Mouse (Mus musculus) urinary bladder, adult 2 months (tissue): ENCODE measurements around the gene Agap2. TPM values are rescaled to one million over a fixed set of nuclear protein-coding genes. Genes with fewer than 3 reads are reported as not detected.
A peak's percentile ranks its signal among the peaks of the same experiment; 100 is the strongest.

Experiments used
- DNase-seq: peaks from one replicate; pipeline ENCODE4 v3.0.0; 2022; ENCODE audit warnings: low spot score
- polyA plus RNA-seq: library from polyadenylated mRNA; depleted of rRNA; stranded (reverse); fragments of >200 nt; gene quantifications from 2 replicates; pipeline ENCODE4 v1.2.3, GENCODE M21; 2012; rRNA removed

Agap2 gene
- polyA plus RNA-seq, result 2.5 and 5.4 TPM in 2 replicates

DNA sequence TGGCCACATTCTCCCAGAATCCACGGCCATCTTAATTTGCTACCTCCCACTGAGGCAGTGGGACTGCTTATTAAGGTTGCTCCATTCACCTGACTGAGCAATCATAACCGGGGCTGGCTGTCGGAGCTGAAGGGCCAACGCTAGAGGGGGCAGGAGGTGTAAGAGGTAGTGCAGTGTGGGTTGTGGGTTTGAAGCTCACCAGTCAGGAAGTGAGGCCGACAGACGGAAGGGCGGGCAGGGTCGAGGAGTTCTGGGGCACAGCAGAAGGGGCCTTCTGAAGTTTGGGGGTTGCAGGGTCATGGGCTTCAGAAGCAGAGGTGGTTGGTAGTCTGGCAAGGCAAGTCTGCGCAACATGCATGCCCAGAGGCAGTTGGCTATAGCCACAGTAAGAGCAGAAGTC is at the start of gene Agap2:
Agap2 (plus strand) TSS at position 205 of the 400 bp plus-strand sequence.
- DNase-seq, result no peak

DNA sequence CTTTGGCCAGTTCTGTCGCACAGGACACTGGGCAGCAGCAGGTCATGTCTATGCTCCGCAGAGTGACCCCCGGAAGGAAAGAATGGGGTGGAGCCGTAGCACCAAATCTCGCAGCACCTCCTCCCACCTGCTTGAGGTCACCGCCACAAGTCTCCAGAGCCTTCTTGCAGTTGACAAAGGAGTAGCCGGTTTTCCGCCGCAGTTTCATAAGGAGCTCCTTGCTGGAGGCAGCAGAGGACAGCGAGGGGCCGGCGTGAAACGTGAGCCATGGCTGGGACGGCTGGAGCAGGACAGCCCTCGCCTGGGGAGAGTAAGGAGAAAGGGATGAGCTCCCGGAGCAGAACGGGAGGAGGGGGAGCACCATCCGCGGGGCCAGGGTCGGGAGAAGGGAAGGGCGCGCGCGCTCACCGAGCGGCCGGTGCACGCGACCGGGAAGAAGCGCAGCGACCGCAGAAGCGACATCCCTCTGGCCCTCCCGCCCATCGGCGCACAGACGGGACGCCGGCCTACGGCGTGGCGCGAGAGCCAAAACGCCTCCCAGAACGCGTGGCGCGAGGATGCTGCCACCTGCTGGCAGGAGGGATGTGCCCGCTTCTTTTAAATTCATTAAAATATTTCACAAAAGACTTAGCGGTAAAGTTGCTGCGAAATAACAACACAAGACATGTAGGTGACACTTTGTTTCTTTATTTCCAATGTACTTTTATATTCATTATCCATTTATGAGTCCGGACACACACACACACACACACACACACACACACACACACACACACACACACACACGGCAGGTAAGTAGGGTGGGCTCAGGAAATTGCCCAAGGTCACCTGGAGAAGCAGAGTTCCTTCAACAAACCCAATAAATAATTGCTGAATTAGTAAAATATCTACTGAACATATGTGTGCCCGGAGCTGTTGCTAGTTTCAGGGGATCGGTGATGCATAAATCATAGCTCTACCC is 44.5 kb upstream of the Agap2 start, which contains the start of gene Tsfm:
Tsfm (minus strand) TSS at position 505 of the 961 bp plus-strand sequence.
- peak; percentile 90 for DNase-seq

DNA sequence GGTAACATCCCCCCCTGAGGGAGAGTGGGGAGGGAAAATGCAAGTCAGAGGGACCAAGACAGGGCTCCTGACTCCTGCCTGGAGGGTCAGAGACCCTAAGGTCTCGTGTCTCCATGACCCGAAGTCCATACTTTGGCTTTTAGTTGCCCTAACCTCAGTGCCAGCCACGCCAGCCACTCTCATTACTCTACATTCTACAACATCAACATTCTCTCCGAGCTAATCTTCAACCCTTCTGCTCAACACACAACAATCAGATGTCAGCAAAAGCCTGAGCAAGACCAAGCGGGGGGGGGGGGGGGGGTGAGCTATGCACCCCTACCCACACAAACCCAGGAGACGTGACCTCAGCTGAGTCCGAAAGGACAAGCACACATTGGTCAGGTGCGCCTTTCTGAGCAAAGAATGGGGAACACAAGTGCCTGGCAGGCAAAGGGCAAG is 41.8 kb upstream of the Agap2 start:
- DNase-seq, result no peak

DNA sequence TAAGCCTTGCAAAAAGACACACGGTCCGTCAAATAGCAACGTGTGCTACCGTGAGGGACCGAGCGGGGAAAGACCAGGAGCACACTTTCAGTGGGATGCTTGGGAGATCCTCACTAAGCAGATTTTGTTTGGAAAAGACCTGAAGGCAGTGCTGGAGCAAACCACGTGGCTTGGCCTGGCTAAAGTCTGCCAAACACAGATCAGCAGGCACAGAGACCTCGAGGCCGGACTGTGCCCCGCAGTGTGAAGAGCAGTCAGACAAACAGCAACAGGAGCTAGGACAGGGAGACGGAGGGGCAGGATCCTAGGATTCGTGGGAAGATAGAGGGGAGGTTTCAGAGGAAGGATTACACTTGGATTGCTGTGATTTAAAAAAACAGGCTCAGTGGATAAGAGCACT is 38.8 kb upstream of the Agap2 start:
- DNase-seq, result no peak

DNA sequence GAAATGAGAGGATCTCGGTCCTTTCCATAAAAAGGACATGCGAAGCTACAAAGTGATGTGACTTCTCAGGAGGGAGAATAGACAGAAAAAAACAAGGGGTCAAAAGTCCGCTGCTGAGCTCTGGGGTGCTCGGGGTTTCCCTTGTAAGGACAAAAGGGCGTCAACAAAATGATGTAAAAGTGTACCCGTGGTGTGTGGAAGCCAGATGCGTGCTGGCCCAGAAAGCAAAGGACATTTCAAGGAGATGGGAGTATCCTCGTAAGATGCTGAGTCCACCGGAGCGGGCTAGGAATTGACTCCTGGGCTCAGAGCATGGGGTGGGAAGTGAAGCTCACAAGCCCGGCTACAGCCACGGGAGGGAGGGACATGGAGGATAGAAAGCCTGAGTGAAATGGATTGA is 37.4 kb upstream of the Agap2 start:
- no peak for DNase-seq

DNA sequence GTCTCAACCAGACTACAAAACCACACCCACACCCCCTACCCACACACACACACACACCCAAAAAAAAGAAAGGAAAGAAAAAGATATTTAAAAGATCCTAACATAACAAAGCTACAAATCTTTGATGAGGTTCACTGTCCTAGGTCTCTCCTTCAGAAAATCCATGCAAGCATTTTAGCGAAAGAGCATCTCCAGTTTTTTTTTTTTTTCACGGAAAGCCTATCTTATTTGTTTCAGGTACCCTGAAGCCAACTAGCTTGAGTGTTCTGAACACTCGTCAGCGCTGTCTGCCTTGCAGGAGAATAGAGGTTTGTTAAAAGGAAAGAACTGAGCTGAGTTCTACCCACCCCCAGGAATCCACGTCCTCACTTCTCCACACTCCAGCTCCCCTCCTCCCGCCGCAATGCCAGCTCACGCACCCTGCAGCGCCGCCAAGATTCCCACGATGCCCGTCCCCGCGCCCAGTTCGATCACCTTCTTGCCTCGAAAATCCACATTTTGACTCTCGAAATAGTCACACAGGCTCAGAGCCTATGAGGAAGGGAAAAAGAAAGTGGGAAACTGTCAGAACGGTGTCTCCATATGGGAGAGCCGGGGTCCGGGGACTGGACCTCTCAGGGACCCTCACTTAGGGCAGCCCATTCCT is 34.4 kb upstream of the Agap2 start:
- no peak for DNase-seq

DNA sequence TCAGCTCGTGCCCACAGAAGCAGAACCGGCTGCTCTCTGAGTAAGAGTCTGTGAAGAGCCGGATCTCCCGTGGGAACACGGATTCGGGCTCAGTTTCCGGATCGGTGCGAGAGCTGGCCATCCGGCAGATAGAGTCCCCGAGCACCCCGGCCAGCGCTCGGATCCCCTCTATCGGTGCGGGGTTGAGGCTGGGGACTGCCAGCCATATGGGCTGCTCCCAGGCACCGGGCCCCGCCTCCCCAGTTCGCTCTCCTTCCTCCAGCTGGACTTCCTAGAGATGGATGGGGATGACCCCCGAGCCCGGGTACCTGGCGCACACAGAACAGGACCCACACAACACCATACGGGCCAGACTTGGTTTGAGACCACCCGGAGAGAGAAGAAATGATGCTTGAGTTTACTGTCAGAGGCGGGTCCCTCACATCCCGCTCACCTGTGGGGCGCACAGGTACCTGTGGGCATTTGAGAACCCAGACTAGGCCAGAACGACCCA is 33.8 kb upstream of the Agap2 start, which contains the start of the genes Mettl1 and Eef1akmt3:
Mettl1 (plus strand) TSS at position 141 of the 493 bp plus-strand sequence.
Eef1akmt3 (minus strand) TSS at position 240 of the 493 bp plus-strand sequence.
- DNase-seq, result peak; percentile 52

DNA sequence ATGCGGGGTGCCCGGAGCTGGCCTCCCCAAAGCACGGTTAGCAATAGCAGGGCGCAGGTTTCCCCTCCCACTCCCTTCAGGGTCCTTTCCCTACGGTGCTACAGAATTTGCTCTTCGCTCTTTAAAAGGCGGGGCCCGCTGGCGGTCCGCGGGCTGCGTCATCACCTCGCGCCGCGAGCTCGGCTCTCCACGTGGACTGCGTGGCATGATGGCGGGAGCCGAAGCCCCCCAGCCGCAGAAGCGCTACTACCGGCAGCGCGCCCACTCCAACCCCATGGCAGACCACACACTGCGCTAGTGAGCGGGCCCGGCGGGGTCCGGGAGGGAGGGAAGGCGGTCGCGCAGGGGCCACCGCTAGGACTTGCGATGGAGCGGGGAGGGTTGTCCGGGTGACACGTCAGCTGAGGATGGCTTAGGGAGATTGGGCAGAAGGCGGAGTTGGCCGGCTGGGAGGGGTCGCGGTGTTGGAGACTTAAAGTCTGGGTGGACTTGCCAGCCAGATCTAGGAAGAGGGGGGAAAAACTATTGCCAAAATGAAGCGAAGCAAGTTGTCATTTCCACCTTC is 33.2 kb upstream of the Agap2 start:
- peak; percentile 87 for DNase-seq

DNA sequence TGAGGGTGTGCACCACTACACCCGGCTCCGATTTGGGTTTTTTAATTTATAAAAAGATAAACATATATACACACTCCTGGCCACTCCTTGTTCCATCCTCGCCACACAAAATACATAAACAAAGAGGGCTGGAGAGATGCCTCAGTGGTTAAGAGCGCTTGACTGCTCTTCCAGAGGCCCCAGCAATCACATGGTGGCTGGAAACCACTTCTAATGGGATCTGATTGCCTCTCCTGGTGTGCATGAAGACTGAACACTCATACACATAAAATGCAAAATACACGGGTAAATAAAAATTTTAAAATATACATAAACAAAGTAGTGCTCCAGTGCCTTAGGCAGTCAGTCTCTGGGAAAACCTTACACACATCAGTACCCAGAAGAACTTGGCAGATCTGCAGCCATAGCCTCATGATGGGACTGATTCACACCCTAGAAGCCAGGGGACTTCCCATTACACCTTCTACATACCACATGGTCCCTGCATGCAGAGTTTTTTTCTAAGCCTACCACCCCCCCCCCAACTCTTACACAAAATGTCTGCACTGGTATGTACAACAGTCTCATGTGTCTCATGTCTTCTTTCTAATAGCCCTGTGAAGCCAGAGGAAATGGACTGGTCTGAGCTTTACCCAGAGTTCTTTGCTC is 32.5 kb upstream of the Agap2 start:
- DNase-seq, result no peak

DNA sequence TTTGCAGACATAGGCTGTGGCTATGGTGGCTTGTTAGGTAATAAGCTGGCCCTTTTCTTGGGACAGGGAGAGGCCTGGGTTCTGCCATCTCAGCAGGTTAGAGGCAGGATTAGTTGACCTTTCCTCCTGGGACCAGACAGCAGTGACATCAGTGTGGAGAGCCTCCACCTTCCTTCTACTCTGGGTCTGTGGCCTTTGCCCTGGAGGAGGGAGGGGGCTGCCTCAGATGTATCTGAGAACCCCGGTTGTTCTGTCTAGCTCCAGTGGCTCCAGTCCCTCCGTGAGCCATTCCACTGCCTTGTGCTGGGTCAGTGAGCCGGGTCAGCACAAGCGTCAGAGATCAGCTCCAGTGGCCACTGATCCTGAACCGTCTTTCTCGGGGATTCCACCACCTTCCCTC is 31.9 kb upstream of the Agap2 start:
- no peak for DNase-seq

DNA sequence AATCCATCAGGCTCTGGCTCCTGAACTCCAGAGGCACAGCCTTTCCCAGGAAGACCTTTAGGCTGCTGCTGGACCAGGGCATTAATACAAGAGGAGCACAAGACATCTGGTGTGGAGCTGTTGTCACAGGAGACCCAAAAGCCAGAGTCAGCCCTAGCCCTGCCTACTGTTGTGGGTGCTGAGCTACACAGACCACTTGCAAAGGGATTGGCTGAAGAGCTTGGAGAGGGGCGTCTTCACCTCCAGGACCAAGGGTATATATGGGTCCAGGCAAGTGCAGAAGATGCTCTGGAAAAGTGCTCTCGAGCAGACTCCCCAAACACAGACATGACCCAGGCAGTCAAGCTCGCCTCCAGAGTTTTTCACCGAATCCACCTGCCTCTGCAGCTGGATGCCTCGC is 27.1 kb upstream of the Agap2 start, which contains the start of gene Cyp27b1:
Cyp27b1 (plus strand) TSS at position 297 of the 400 bp plus-strand sequence.
- DNase-seq, result no peak

DNA sequence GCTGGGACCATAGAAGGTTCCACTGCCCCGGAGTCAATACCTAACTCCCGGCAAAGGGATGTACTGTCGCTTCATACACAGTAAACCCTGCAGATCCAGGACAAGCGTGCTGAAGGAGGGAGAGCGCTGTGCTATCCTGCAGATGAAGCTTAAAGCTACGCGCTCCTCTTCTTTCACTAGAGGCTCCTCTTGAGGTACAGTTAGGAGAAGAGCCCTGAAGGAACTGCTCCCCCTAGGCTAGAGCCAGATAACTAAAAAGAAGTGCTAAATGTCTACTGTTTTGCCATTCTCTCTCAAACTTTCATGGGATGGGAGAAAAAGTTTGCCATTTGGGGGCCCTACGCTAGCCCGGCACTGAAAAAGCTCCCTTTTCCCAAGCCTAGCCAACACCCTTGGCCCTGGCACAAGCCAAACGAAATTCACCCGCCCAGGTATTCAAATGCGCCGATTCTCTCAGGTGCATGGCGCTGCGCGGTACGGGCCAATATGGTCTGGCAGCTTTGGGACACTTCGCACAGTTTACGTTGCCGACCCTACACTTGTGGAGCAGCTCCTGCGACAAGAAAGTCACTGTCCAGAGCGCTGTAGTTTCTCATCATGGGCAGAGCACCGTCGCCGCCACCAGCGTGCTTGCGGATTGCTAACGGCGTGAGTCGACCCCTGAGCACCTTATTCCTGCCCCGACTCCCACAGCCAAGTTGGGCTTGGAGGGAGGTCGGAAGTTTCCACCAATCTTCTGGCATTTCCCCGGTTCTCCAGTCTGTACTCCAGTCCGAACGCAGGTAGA is 26.3 kb upstream of the Agap2 start:
- no peak for DNase-seq

DNA sequence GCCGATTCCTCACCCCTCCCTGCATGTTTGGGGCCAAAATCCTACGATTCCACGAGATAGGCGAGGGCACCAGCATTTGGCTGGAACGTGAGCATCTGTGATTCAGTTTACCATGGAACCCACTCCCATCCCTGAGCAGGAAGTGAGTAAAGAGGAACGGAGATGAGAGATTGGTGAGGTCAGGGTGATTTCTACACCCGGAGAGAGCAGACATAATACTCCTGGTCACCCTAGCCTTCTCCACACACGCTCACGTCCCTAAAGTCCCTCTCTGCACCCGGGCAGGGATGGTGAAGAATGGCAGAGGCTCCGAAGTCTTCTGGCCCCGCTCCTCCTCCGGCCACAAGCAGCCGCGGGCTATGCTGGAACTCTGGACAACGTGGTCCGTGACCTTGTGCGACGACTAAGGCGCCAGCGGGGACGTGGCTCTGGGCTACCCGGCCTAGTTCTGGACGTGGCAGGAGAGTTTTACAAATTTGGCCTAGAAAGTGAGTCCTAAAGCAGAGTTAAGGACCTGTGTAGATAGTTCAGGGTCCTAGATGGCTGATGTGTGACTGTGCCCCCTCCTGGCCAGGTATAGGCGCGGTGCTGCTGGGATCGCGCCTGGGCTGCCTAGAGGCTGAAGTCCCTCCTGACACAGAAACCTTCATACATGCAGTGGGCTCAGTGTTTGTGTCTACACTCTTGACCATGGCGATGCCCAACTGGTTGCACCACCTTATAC is 25.5 kb upstream of the Agap2 start:
- DNase-seq, result no peak

DNA sequence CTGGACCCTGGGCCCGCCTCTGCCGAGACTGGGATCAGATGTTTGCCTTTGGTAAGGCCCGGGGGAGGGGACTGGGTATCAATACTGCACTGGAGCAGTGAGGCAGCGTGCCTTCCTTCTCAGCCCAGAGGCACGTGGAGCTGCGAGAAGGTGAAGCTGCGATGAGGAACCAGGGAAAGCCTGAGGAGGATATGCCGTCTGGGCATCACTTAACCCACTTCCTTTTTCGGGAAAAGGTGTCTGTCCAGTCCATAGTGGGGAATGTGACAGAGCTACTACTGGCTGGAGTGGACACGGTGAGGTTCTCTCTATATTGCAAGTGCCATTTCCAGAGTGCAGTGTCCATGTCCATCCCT is 25.0 kb upstream of the Agap2 start:
- DNase-seq, result no peak

DNA sequence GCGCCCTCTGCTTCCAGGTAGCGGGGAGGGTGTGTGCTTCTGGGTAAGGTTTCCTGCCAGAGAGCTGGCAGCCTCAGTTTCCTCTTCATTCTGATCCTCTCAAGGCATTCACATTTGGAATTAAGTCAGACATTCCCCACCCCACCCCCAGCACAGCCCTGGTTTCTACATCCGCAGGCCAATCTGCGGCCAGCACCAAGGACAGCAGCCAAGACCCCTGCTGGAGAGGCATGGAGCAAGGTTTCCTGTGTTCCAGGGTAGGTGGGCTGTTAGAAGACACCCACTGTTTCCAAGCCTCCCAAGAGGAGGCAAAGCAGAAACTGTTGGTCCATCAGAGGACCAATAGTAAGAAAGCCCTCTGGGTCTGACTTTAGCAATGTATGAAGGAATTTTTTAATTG is 20.4 kb upstream of the Agap2 start:
- no peak for DNase-seq

DNA sequence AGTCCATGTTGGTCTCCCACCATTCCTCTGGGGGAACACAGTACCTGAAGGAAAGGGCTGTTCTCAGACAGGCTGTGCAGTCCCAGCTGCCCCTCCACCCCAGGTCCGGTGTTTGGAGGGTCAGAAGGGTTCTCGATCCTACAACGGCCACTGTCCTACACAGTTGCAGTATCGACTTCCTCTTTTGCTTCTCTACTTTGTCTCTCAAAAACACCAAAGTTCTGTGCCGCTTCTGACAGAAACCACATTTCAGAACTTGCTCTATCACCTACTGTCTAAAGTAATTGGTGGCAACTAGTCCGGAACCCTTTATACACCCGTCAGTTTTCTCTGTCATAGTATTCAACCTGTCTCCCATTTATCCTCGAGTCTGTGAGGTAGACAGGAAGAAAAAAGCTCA is 19.7 kb upstream of the Agap2 start:
- no peak for DNase-seq

DNA sequence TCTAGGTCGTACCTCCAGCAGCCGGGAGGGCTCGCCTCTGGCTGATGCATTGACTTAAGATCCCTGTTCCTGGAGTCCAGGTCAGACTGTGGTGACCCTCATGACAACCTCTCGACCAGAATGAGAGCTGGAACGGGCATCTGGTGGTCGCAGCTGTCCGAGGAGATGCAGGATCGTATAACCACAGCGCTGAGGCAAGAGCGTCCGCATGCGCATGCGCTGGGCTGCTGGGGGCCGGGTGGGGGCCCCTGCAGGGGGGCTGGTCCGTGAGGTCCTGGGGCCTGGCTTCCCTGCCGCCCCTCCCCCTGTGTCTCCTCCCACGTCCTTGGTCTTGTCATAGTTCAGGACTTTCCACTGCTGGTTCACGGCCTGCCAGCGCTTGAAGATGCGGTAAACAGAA is 18.6 kb upstream of the Agap2 start:
- DNase-seq, result no peak

DNA sequence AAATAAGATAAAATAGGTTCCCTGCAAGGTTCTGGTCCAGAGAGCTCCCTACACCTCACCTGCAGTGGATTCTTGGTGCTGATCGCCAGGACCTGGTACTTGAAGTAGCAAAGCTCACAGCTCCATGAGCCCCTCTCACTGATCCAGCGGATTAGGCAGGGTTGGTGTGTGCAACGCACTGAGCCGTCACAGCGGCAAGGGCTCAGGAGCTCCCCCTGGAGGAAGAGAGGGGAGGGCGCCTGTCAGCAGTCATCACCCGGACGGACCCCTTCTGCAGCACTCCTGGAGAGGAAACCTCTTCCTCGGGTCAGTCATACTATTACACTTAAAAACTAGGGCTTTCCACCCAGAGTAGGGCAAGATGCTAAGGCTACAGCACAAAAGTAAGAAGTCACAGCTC is 16.9 kb upstream of the Agap2 start:
- peak; percentile 58 for DNase-seq

DNA sequence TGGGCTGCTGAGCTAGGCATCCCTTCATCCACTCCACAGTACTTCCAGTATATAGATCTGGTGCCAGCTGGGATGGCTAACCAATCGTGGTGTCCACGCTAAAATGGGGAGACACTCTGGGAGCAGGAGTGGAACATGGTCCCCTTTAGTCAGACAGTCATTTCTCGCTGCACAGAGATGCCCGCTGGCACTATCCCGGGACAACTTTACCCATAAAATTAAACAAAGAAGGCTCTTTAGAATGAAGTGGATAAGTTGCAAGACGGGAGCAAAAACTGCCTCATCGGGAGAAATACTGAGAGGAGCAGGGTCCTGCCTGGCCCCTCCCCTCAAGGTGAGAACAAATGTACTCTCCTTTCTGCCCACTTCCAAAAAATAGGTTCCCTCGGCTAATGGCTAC is 16.4 kb upstream of the Agap2 start:
- no peak for DNase-seq
